Mouse (Mus musculus) gastrocnemius, adult 2 months (tissue): ENCODE data around the gene Sec16b. TPM values are rescaled to one million over a fixed set of nuclear protein-coding genes. Genes with fewer than 3 reads are reported as not detected.

Experiments used
- DNase-seq: peaks from one replicate; pipeline ENCODE4 v3.0.0; 2022
- H3K27ac ChIP-seq: fragments of 200-600 bp; 2 replicates; pipeline ENCODE4 v1.8.1; 2022; ENCODE audit warnings: mild to moderate bottlenecking
- H3K4me3 ChIP-seq: fragments of 200-600 bp; 2 replicates; pipeline ENCODE4 v1.8.1; 2022; ENCODE audit warnings: mild to moderate bottlenecking, moderate library complexity
- CTCF ChIP-seq: fragments of 200-600 bp; IDR thresholded peaks from 2 replicates; pipeline ENCODE4 v1.8.1; 2022; ENCODE audit warnings: antibody characterized with exemption, mild to moderate bottlenecking, moderate library complexity
- intact Hi-C: fragments of 180-260 bp; cut with DNase I; formaldehyde crosslinking; loops from one replicate; pipeline ENCODE4 v1.15.1; 2025
- total RNA-seq, 2 experiments: library from RNA; stranded (reverse); gene quantifications; 2 replicates each; pipeline ENCODE4 v1.2.3; 2021

Gene Sec16b
- total RNA-seq, 2 experiments from 2014 or later = 0.66 to 1.1 TPM

DNA sequence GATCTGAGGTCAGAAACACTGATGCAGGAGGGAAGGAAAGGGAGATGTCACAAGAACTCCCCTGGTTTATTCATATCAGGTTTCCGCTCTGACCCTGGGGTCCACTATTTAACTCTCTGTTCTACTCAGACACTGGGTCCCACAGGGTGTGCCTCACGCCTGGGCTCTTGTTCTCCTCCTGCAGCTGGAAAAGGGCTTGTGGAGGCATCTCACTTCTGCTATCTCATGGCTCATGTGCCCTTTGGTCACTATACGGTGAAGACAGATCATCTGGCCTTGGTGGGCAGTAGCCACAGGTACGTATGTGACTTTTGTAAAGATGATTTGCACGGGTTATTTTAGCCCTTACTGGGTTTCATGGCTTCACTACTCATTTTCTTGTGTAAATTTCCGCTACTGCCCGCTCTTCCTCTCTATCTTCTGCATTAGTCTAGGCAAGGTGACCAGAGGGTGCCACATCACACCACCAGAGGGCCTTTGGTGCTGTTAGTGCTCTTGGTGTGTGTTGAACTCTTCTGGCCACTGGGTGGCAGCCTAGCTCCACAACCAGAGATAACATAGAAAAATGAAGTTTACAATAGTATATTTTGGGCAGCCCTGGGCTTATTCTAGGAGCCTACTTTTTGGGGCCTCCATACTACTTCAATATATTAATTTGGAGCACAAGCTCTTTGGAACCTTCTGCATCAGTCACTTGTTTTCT is 46.4 kb downstream of the Sec16b start:
- peak; percentile 45 for DNase-seq
- intact Hi-C loops = loop anchor here (5.0 kb wide), 1 partner anchor 1099 kb away; no protein-coding TSS in a partner anchor
- TF ChIP-seq CTCF = peak; percentile 92
- Histone ChIP-seq H3K4me3 (no peak overlapping the region), H3K27ac (no peak overlapping the region)

DNA sequence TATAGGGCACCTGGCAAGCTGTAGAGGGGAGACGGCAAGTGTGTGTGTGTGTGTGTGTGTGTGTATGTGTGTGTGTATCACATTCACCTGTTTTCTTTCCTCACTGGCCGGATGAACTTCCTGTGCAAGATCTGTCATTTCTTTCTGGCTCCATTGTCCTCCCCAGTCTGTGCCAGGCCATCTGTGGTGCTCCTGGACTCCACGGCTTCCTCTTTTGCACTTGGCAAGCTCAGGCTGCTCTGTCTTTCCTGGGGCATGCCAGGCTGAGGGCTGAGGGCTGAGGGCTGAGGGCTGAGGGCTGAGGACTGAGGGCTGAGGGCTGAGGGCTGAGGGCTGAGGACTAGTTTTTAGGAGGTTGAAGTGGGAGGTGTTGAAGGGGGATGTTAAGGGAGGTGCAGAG is 47.6 kb downstream of the Sec16b start:
- Histone ChIP-seq H3K27ac (no peak overlapping the region), H3K4me3 (no peak overlapping the region)
- TF ChIP-seq CTCF = no peak
- DNase-seq = peak; percentile 22
- intact Hi-C loops = loop anchor here (5.0 kb wide), 1 partner anchor 1098 kb away; no protein-coding TSS in a partner anchor

DNA sequence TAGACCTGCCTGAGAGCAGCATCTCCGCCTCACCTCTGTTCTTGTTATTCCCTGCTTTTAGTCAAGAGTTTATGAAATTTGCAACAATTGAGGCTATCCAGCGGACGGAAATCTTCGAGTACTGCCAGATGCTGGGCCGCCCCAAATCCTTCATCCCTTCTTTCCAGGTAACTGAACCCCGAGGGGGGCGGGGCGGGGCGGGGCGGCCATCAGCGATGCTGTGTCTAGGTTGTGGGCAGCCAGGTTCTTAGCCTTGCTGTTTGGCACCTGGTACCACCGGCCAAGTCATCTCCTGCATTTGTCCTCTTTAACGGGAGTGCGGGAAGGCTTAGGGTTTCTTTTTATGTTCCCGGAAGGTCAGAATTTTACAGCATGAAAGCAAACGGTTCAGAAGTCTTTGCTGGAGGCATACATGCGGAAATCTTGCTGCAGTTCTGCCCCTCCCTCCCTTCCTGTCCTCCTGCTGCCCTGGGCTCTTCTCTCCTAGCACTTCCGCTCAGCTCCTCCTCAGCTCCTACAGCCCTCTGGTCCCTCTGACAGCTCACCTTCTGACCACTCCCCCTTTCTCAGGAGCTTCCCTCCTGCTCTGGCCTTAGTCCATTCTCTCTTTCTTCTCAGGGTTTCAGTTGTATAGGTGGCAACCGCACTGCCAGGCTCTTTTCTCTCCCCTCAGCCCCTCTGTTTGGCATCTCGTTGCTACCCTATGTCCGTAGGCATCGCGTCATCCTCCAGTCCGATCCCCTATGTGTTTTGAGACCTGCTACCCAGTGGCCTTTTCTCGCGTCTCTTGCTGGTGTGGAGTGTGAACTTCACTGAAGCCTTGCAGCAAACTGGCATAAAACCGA is 48.4 kb downstream of the Sec16b start:
- intact Hi-C loops = loop anchor here (5.0 kb wide), 1 partner anchor 1097 kb away; no protein-coding TSS in a partner anchor
- Histone ChIP-seq H3K27ac (no peak overlapping the region), H3K4me3 (0 out of 2 replicates have a peak overlapping the region, but pooled peaks have one; percentile 11)
- TF ChIP-seq CTCF = no peak
- DNase-seq = no peak

DNA sequence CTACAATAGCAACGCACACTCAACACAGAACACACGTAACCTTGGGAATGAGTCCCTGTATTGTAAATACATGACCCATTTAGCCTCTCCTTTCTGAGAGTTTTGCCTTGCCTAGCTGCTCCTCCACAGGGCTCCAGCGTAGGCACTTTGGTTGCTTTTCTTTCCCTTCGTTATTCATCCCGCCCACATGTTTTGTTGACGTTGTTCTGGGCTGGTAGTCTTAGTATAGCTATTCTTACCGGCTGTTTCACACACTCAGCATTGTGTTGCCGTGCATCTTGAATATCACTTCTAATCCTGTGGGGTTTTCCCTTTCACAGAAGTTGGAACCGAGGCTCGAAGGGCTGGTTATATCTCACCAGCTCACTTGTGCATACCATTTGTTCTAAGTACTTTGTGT is 49.2 kb downstream of the Sec16b start:
- intact Hi-C loops = no loop called here
- no peak for TF ChIP-seq CTCF
- Histone ChIP-seq H3K27ac (no peak overlapping the region), H3K4me3 (no peak overlapping the region)
- DNase-seq = no peak

DNA sequence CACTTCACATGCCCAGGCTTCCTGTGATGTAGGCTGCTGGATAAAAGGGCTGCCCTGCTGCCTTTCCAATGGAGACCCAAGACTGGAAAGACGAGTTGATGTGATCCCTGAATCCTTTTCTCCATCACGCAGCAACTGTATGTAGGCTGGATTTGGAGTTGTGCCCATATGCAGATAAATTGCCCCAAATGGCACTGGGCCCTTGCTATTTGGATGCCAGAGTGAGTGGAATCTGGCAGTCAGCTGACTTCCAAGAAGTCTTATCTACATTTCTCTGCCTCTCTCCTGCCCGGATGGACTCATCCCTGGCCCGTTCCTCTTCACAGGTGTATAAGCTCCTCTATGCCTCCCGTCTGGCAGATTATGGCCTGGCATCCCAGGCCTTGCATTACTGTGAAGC is 49.9 kb downstream of the Sec16b start:
- no peak for TF ChIP-seq CTCF
- intact Hi-C loops = no loop called here

DNA sequence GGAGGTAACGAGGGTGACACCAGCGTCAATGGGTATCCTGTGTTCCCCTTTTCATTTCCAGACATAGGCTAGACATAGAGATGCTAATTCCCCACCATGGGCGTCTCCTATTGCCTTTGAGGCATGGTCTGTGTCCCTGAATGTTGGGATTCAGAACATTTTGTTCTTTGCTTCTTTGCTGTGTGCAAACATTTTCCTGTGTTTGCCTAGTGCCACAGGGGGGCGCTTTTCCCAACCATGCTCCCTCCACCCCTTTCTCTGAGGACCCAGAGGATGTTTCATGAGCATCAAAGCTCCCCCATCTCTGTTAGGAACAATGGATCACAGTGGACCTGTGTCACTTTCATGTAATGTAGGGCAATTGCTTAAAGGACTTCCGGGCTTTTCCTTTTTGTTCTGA is 51.6 kb downstream of the Sec16b start:
- intact Hi-C loops = no loop called here
- H3K27ac ChIP-seq = no peak overlapping the region
- no peak overlapping the region for H3K4me3 ChIP-seq
- no peak for DNase-seq
- no peak for TF ChIP-seq CTCF

More for the DNA sequence above, 49.9 kb downstream of the Sec16b start:
- H3K27ac ChIP-seq = no peak overlapping the region
- H3K4me3 ChIP-seq = no peak overlapping the region
- DNase-seq = no peak

DNA sequence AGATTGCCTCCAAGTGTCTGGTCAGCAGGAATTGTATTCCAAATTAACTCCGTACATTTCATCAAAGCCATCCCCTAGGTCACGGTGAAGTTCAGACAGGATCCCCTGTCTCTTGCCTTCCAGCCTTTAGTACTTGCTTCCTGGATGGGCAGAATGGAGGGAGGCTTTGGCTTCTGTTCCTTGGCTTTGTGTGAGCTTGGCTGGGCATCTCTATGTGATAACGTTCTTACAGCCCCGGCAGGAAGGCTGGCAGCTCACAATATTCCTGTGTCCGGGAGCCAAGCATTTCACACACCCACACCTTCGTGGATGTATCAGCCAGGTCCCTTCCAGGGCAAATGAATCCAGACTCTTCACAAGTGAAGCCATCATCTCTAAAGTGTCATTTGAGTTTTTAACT is 53.5 kb downstream of the Sec16b start:
- intact Hi-C loops = no loop called here
- Histone ChIP-seq H3K27ac (no peak overlapping the region), H3K4me3 (no peak overlapping the region)
- DNase-seq = no peak
- TF ChIP-seq CTCF = no peak

DNA sequence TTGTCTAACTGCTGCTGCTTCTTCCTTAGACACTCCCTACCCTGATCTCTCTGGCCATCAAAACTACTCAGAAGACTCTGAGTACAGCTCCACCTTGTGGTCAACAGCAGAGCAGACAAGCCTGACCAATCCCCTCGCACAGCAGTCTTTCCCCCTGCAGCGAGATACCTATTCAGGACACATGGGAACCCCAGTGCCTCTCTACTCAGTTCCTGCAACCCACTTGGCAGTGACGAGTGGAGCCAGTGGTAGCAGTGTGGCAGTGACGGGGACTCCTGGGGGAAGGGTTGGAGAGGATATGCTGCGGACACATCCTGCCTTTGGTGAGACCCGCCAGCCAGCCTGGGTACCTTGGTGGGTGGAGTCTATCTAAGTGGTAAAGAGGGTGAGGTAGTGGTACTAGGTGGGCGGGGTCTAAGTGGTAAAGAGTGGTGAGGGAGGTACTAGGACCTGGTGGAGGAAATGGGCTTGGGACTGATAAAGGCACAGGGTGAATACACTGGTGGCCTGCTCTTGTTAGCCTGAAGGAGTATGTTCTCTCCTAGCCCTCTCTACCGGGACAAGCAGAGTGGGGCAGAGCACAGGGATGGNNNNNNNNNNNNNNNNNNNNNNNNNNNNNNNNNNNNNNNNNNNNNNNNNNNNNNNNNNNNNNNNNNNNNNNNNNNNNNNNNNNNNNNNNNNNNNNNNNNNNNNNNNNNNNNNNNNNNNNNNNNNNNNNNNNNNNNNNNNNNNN is 54.3 kb downstream of the Sec16b start:
- no peak for DNase-seq
- peak; percentile 66 for TF ChIP-seq CTCF
- Histone ChIP-seq H3K4me3 (no peak overlapping the region), H3K27ac (no peak overlapping the region)
- intact Hi-C loops = no loop called here

DNA sequence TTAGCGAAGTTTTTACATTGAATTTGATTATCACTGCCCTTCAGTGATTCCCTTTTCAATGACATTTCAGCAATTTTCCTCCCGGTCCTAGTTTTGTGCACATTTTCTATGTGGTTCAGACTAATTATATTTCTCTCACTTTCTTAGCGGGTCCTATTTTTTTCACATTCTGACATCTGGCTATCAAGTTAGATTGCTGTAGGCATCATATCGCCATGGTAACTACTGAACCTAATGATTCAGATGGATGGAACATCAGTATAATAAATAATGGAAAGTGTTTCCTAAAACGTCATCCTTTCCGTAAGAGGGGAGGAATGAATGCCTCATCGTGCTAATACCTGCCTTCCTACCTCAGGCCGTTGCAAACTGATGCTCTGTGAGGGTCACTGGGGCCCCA is 61.3 kb downstream of the Sec16b start:
- no peak for TF ChIP-seq CTCF
- no peak overlapping the region for H3K4me3 ChIP-seq
- DNase-seq = no peak
- no peak overlapping the region for H3K27ac ChIP-seq
- intact Hi-C loops = no loop called here

DNA sequence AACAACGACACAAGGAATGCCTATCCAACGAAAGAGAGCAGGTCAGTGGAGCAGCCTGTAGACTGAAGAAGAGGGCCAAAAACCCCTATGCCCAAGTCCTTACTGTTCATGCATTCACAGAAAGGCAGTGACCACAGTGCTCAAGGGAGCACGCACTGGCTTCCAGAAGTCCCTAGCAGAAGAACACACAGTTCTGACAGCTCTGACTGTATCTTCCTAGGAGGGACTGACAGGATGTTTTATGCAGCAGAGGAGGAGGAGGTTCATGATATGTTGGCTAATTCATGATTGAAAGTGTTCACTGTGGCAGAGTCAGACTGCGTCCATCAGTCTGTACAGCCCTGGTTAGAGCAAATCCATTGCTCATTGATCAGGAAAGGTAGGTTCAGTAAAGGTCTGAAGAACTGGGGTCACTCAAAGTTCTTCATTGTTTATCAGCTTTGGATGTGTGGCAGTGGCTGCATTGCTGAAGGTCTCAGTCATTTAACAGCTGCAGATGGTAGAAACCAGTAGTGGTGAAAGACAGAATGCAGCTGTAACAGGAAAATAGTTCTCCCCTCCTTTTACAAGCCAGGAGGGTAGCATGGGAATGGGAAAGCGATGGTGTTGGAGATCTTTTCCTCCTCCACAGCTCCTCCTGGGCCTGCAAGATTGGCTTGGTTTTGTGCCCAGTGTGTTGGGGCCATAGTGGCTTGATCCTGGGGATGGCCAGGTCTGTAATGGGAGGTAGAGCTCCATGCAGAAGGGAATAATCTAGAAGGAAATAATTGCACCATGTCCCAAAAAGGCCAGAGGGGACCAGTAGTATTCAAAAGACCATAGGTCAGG is 62.9 kb downstream of the Sec16b start:
- DNase-seq = no peak
- Histone ChIP-seq H3K4me3 (no peak overlapping the region), H3K27ac (no peak overlapping the region)
- intact Hi-C loops = no loop called here
- no peak for TF ChIP-seq CTCF

DNA sequence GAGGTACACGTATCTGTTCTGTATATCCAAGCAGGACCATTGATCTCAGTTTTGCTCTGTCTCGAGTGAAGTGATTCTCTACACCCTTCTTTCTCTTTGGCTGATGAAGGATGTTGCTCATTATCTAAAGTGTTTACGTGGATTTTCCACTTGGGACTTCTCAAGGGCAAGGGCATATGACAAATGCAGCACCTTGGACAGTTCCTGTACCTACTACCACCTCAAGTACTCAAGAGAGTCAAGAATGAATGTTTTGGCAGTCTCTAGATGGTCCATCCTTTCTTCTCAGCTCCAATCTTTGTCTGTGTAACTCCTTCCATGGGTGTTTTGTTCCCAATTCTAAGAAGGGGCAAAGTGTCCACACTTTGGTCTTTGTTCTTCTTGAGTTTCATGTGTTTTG is 68.8 kb downstream of the Sec16b start:
- Histone ChIP-seq H3K27ac (no peak overlapping the region), H3K4me3 (no peak overlapping the region)
- DNase-seq = no peak
- TF ChIP-seq CTCF = no peak
- intact Hi-C loops = no loop called here

DNA sequence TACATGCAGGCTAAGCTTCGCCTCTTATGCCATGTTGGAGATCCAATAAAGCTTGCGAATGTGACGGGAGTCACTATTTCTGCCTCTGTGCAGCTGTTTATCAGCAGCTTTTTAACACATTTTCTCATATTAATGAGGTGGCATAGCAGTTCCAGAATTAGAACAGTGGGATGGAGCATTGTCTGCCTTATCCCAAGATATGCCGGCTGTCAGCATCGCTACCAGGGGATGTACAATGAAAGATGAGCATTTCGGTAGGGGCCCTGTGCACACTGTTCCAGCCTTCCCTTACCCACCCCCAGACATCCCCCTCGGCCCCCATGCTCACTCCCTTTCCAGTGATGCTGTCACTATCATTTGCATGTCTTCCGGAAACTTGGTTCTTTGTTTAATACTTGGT is 71.8 kb downstream of the Sec16b start:
- TF ChIP-seq CTCF = no peak
- no peak overlapping the region for H3K27ac ChIP-seq
- no peak for DNase-seq
- no peak overlapping the region for H3K4me3 ChIP-seq
- intact Hi-C loops = no loop called here
